Mouse (Mus musculus): ENCODE data around the gene Ell. TPM values are rescaled to one million over a fixed set of nuclear protein-coding genes. Genes with fewer than 3 reads are reported as not detected.

Gene Ell
- total RNA-seq, 2 experiments from 2014 or later = 10.7 to 14.7 TPM

- peak; percentile 65 for ATAC-seq (replicated peaks; ENCODE audit: low FRiP score, low TSS enrichment, poor library complexity, severe bottlenecking)
Observed at GRCm38 (mm10) chr8:70629574-70630531, 90.6 kb downstream of the Ell start.

GRCm38 (mm10) chr8:70630532-70631381 lies 91.5 kb downstream of the Ell start:
- ATAC-seq (replicated peaks; ENCODE audit: low FRiP score, low TSS enrichment, poor library complexity, severe bottlenecking) = peak; percentile 52

- ATAC-seq (replicated peaks; ENCODE audit: low FRiP score, low TSS enrichment, poor library complexity, severe bottlenecking) = no peak
Observed at GRCm38 (mm10) chr8:70631436-70631835, 92.2 kb downstream of the Ell start.

GRCm38 (mm10) chr8:70632346-70632892 lies 93.2 kb downstream of the Ell start, which contains the start of gene Gdf15:
Gene Gdf15, minus strand, starts transcription at chr8:70632456.
- no peak for ATAC-seq (replicated peaks; ENCODE audit: low FRiP score, low TSS enrichment, poor library complexity, severe bottlenecking)

GRCm38 (mm10) chr8:70634066-70634465 lies 94.8 kb downstream of the Ell start:
- ATAC-seq (replicated peaks; ENCODE audit: low FRiP score, low TSS enrichment, poor library complexity, severe bottlenecking) = no peak

- no peak for ATAC-seq (replicated peaks; ENCODE audit: low FRiP score, low TSS enrichment, poor library complexity, severe bottlenecking)
Observed at GRCm38 (mm10) chr8:70635527-70635926, 96.3 kb downstream of the Ell start.

GRCm38 (mm10) chr8:70636838-70637237 lies 97.6 kb downstream of the Ell start:
- ATAC-seq (replicated peaks; ENCODE audit: low FRiP score, low TSS enrichment, poor library complexity, severe bottlenecking) = no peak

GRCm38 (mm10) chr8:70638752-70639151 lies 99.5 kb downstream of the Ell start:
- no peak for ATAC-seq (replicated peaks; ENCODE audit: low FRiP score, low TSS enrichment, poor library complexity, severe bottlenecking)

Other genes starting within 250 kb of the Ell start
- gene Ddx49, start 237.0 kb upstream of the Ell start, total RNA-seq (2014; fragmentation: Nextera tagmentation) = 50.3 and 54.2 TPM in 2 replicates
- 116 and 154 TPM in 2 replicates for gene Ddx49, start 237.0 kb upstream of the Ell start, total RNA-seq (2017)
- 127 and 153 TPM in 2 replicates for gene Cope, start 236.9 kb upstream of the Ell start, total RNA-seq (2014; fragmentation: Nextera tagmentation)
- gene Cope, start 236.9 kb upstream of the Ell start, total RNA-seq (2017) = 56.3 and 64.1 TPM in 2 replicates
- gene Cers1, start 223.7 kb upstream of the Ell start, total RNA-seq (2014; fragmentation: Nextera tagmentation) = not detected in 2 replicates
- not detected in 2 replicates for gene Cers1, start 223.7 kb upstream of the Ell start, total RNA-seq (2017)
- not detected in 2 replicates for gene Gdf1, start 209.6 kb upstream of the Ell start, total RNA-seq (2014; fragmentation: Nextera tagmentation)
- gene Gdf1, start 209.6 kb upstream of the Ell start, total RNA-seq (2017) = not detected in 2 replicates
- gene Upf1, start 186.2 kb upstream of the Ell start, total RNA-seq (2014; fragmentation: Nextera tagmentation) = 44.1 and 46.9 TPM in 2 replicates
- gene Upf1, start 186.2 kb upstream of the Ell start, total RNA-seq (2017) = 26.7 and 46.7 TPM in 2 replicates
- gene Comp, start 165.9 kb upstream of the Ell start, total RNA-seq (2014; fragmentation: Nextera tagmentation) = 0.15 and 1.2 TPM in 2 replicates
- gene Comp, start 165.9 kb upstream of the Ell start, total RNA-seq (2017) = 2.3 TPM in 1 of 2 replicates, not detected in the other
- gene Crtc1, start 99.9 kb upstream of the Ell start, total RNA-seq (2014; fragmentation: Nextera tagmentation) = 15.6 and 21.7 TPM in 2 replicates
- 1.1 and 1.3 TPM in 2 replicates for gene Crtc1, start 99.9 kb upstream of the Ell start, total RNA-seq (2017)
- gene Klhl26, start 62.5 kb upstream of the Ell start, total RNA-seq (2014; fragmentation: Nextera tagmentation) = 8.4 and 9.5 TPM in 2 replicates
- gene Klhl26, start 62.5 kb upstream of the Ell start, total RNA-seq (2017) = 6.0 and 8.2 TPM in 2 replicates
- not detected in 2 replicates for gene Tmem59l, start 52.1 kb upstream of the Ell start, total RNA-seq (2014; fragmentation: Nextera tagmentation)
- gene Tmem59l, start 52.1 kb upstream of the Ell start, total RNA-seq (2017) = not detected in 2 replicates
- 0.30 and 2.3 TPM in 2 replicates for gene Crlf1, start 46.3 kb upstream of the Ell start, total RNA-seq (2014; fragmentation: Nextera tagmentation)
- not detected in 2 replicates for gene Crlf1, start 46.3 kb upstream of the Ell start, total RNA-seq (2017)
- gene Rex1bd, start 32.7 kb upstream of the Ell start, total RNA-seq (2014; fragmentation: Nextera tagmentation) = 53.5 and 57.0 TPM in 2 replicates
- 25.8 and 48.7 TPM in 2 replicates for gene Rex1bd, start 32.7 kb upstream of the Ell start, total RNA-seq (2017)
- gene Uba52, start 28.7 kb upstream of the Ell start, total RNA-seq (2014; fragmentation: Nextera tagmentation) = 2,751 and 3,393 TPM in 2 replicates
- gene Uba52, start 28.7 kb upstream of the Ell start, total RNA-seq (2017) = 4,463 and 5,230 TPM in 2 replicates
- gene Fkbp8, start 11.7 kb upstream of the Ell start, total RNA-seq (2014; fragmentation: Nextera tagmentation) = 140 and 265 TPM in 2 replicates
- gene Fkbp8, start 11.7 kb upstream of the Ell start, total RNA-seq (2017) = 172 and 176 TPM in 2 replicates
- 78.1 and 81.8 TPM in 2 replicates for gene Kxd1, start 11.5 kb upstream of the Ell start, total RNA-seq (2014; fragmentation: Nextera tagmentation)
- gene Kxd1, start 11.5 kb upstream of the Ell start, total RNA-seq (2017) = 65.5 and 93.7 TPM in 2 replicates
- gene Isyna1, start 54.9 kb downstream of the Ell start, total RNA-seq (2014; fragmentation: Nextera tagmentation) = 74.1 and 91.0 TPM in 2 replicates
- gene Isyna1, start 54.9 kb downstream of the Ell start, total RNA-seq (2017) = 36.5 and 51.5 TPM in 2 replicates
- gene Ssbp4, start 69.4 kb downstream of the Ell start, total RNA-seq (2014; fragmentation: Nextera tagmentation) = 39.7 and 83.5 TPM in 2 replicates
- 77.5 and 98.5 TPM in 2 replicates for gene Ssbp4, start 69.4 kb downstream of the Ell start, total RNA-seq (2017)
- gene Lrrc25, start 76.7 kb downstream of the Ell start, total RNA-seq (2014; fragmentation: Nextera tagmentation) = 0.37 and 0.69 TPM in 2 replicates
- gene Lrrc25, start 76.7 kb downstream of the Ell start, total RNA-seq (2017) = 0.15 and 0.61 TPM in 2 replicates
- not detected in 2 replicates for gene Gdf15, start 93.0 kb downstream of the Ell start, total RNA-seq (2014; fragmentation: Nextera tagmentation)
- not detected in 2 replicates for gene Gdf15, start 93.0 kb downstream of the Ell start, total RNA-seq (2017)
- gene Pgpep1, start 120.9 kb downstream of the Ell start, total RNA-seq (2014; fragmentation: Nextera tagmentation) = 6.3 and 8.8 TPM in 2 replicates
- gene Pgpep1, start 120.9 kb downstream of the Ell start, total RNA-seq (2017) = 4.6 and 5.1 TPM in 2 replicates
- 286 and 287 TPM in 2 replicates for gene Lsm4, start 133.8 kb downstream of the Ell start, total RNA-seq (2014; fragmentation: Nextera tagmentation)
- 240 and 290 TPM in 2 replicates for gene Lsm4, start 133.8 kb downstream of the Ell start, total RNA-seq (2017)
- 18.8 and 34.4 TPM in 2 replicates for gene Jund, start 159.5 kb downstream of the Ell start, total RNA-seq (2014; fragmentation: Nextera tagmentation)
- gene Jund, start 159.5 kb downstream of the Ell start, total RNA-seq (2017) = 44.8 and 48.7 TPM in 2 replicates
- gene Iqcn, start 164.0 kb downstream of the Ell start, total RNA-seq (2014; fragmentation: Nextera tagmentation) = not detected in 2 replicates
- not detected in 2 replicates for gene Iqcn, start 164.0 kb downstream of the Ell start, total RNA-seq (2017)
- gene Gm3336, start 179.1 kb downstream of the Ell start, total RNA-seq (2014; fragmentation: Nextera tagmentation) = not detected in 2 replicates
- gene Gm3336, start 179.1 kb downstream of the Ell start, total RNA-seq (2017) = not detected in 2 replicates
- 0.28 TPM in 1 of 2 replicates, not detected in the other for gene Pde4c, start 184.3 kb downstream of the Ell start, total RNA-seq (2014; fragmentation: Nextera tagmentation)
- gene Pde4c, start 184.3 kb downstream of the Ell start, total RNA-seq (2017) = not detected in 2 replicates
- gene Rab3a, start 215.2 kb downstream of the Ell start, total RNA-seq (2014; fragmentation: Nextera tagmentation) = 1.8 and 7.0 TPM in 2 replicates
- 1.2 and 2.8 TPM in 2 replicates for gene Rab3a, start 215.2 kb downstream of the Ell start, total RNA-seq (2017)
- 58.3 and 111 TPM in 2 replicates for gene Mpv17l2, start 221.5 kb downstream of the Ell start, total RNA-seq (2014; fragmentation: Nextera tagmentation)
- gene Mpv17l2, start 221.5 kb downstream of the Ell start, total RNA-seq (2017) = 4.3 and 17.6 TPM in 2 replicates
- 30.7 and 51.4 TPM in 2 replicates for gene Pik3r2, start 237.3 kb downstream of the Ell start, total RNA-seq (2014; fragmentation: Nextera tagmentation)
- gene Pik3r2, start 237.3 kb downstream of the Ell start, total RNA-seq (2017) = 29.2 and 33.9 TPM in 2 replicates

Measured in megakaryocyte-erythroid progenitor cell, adult 5-6 weeks (primary cell).